Mouse (Mus musculus): ENCODE results near the gene Tmem40. TPM values are rescaled to one million over a fixed set of nuclear protein-coding genes. Genes with fewer than 3 reads are reported as not detected.

The Tmem40 gene
- polyA plus RNA-seq, 1 experiment from 2014 or later, result 0.75 TPM

- H3K9ac ChIP-seq (replicated peaks), result no peak overlapping the region
- H3K4me3 ChIP-seq, result no peak overlapping the region
- ATAC-seq (replicated peaks), result no peak
- H3K4me1 ChIP-seq, result no peaks in the 10 kb centered on the region
- H3K36me3 ChIP-seq, result peaks cover 94% of the 10 kb centered on the region
- H3K27me3 ChIP-seq, result no peaks in the 10 kb centered on the region
- no peak overlapping the region for H3K27ac ChIP-seq (replicated peaks)
- WGBS, result 79% methylated on average over 10 of the region's 10 CpGs
- no peaks in the 10 kb centered on the region for H3K9me3 ChIP-seq
- H3K4me2 ChIP-seq (replicated peaks), result no peak overlapping the region
These were observed 28.8 kb upstream of the Tmem40 start for GRCm38 (mm10) chr6:115791016-115791415.

GRCm38 (mm10) chr6:115782781-115783180 is 20.6 kb upstream of the Tmem40 start:
- Histone ChIP-seq H3K27ac (replicated peaks) (no peak overlapping the region), H3K4me2 (replicated peaks) (no peak overlapping the region), H3K4me1 (no peaks in the 10 kb centered on the region), H3K27me3 (no peaks in the 10 kb centered on the region), H3K9me3 (no peaks in the 10 kb centered on the region), H3K9ac (replicated peaks) (no peak overlapping the region), H3K36me3 (peaks cover 65% of the 10 kb centered on the region), H3K4me3 (no peak overlapping the region)
- WGBS, result 95% methylated on average over 3 of the region's 3 CpGs
- no peak for ATAC-seq (replicated peaks)

- no peak for ATAC-seq (replicated peaks)
- WGBS, result 60% methylated on average over 9 of the region's 9 CpGs
- H3K9ac ChIP-seq (replicated peaks), result peak overlapping the region; percentile 83; the same call in 1 of the 2 replicates
- no peaks in the 10 kb centered on the region for H3K9me3 ChIP-seq
- no peak overlapping the region for H3K27ac ChIP-seq (replicated peaks)
- H3K4me1 ChIP-seq, result peaks cover 30% of the 10 kb centered on the region
- peak overlapping the region; percentile 66 for H3K4me2 ChIP-seq (replicated peaks)
- H3K4me3 ChIP-seq, result peak overlapping the region; percentile 87; the same call in 1 of the 2 replicates
- no peaks in the 10 kb centered on the region for H3K27me3 ChIP-seq
- peaks cover 7% of the 10 kb centered on the region; the same call in 1 of the 2 replicates for H3K36me3 ChIP-seq
These were observed 14.2 kb upstream of the Tmem40 start for GRCm38 (mm10) chr6:115776363-115776762.

- ATAC-seq (replicated peaks), result no peak
- peak overlapping the region; percentile 72; the same call in 1 of the 2 replicates for H3K27ac ChIP-seq (replicated peaks)
- 44% methylated on average over 3 of the region's 3 CpGs for WGBS
- H3K9ac ChIP-seq (replicated peaks), result peak overlapping the region; percentile 83
- peak overlapping the region; percentile 66 for H3K4me2 ChIP-seq (replicated peaks)
- H3K9me3 ChIP-seq, result no peaks in the 10 kb centered on the region
- peaks cover 30% of the 10 kb centered on the region for H3K4me1 ChIP-seq
- H3K4me3 ChIP-seq, result peak overlapping the region; percentile 87
- H3K27me3 ChIP-seq, result no peaks in the 10 kb centered on the region
- peaks cover 4% of the 10 kb centered on the region; the same call in 1 of the 2 replicates for H3K36me3 ChIP-seq
These were observed 13.6 kb upstream of the Tmem40 start for GRCm38 (mm10) chr6:115775838-115776237.

- Histone ChIP-seq H3K9me3 (no peaks in the 10 kb centered on the region), H3K36me3 (peaks cover 4% of the 10 kb centered on the region; the same call in 1 of the 2 replicates), H3K27me3 (no peaks in the 10 kb centered on the region), H3K4me1 (peaks cover 30% of the 10 kb centered on the region), H3K4me2 (replicated peaks) (peak within 1 kb of the TSS; percentile 66), H3K9ac (replicated peaks) (peak within 1 kb of the TSS; percentile 83), H3K27ac (replicated peaks) (peak within 1 kb of the TSS; percentile 72), H3K4me3 (peak within 1 kb of the TSS; percentile 87)
- WGBS, result 1% methylated on average over 26 of the region's 28 CpGs
- ATAC-seq (replicated peaks), result peak; percentile 87
These were observed 12.3 kb upstream of the Tmem40 start, which contains the start of gene Cand2 for GRCm38 (mm10) chr6:115774501-115774921. Gene Cand2 (plus strand): TSS chr6:115774538.

GRCm38 (mm10) chr6:115773966-115774413 is 11.8 kb upstream of the Tmem40 start:
- Histone ChIP-seq H3K9me3 (no peaks in the 10 kb centered on the region), H3K27ac (replicated peaks) (peak overlapping the region; percentile 58), H3K9ac (replicated peaks) (peak overlapping the region; percentile 46), H3K27me3 (no peaks in the 10 kb centered on the region), H3K4me2 (replicated peaks) (peak overlapping the region; percentile 66), H3K4me3 (peak overlapping the region; percentile 87), H3K4me1 (peaks cover 30% of the 10 kb centered on the region), H3K36me3 (peaks cover 3% of the 10 kb centered on the region; the same call in 1 of the 2 replicates)
- peak; percentile 87 for ATAC-seq (replicated peaks)
- 0% methylated on average over 14 of the region's 14 CpGs for WGBS

GRCm38 (mm10) chr6:115772604-115773003 is 10.4 kb upstream of the Tmem40 start:
- Histone ChIP-seq H3K4me3 (no peak overlapping the region), H3K4me2 (replicated peaks) (no peak overlapping the region), H3K27ac (replicated peaks) (no peak overlapping the region), H3K9ac (replicated peaks) (no peak overlapping the region), H3K27me3 (no peaks in the 10 kb centered on the region), H3K9me3 (no peaks in the 10 kb centered on the region), H3K36me3 (no peaks in the 10 kb centered on the region), H3K4me1 (peaks cover 30% of the 10 kb centered on the region)
- WGBS, result 86% methylated on average over 1 of the region's 1 CpGs
- ATAC-seq (replicated peaks), result no peak

GRCm38 (mm10) chr6:115772201-115772600 is 10.0 kb upstream of the Tmem40 start:
- no peak overlapping the region for H3K4me2 ChIP-seq (replicated peaks)
- H3K4me1 ChIP-seq, result peaks cover 30% of the 10 kb centered on the region
- H3K9me3 ChIP-seq, result no peaks in the 10 kb centered on the region
- ATAC-seq (replicated peaks), result no peak
- H3K9ac ChIP-seq (replicated peaks), result no peak overlapping the region
- no peak overlapping the region for H3K27ac ChIP-seq (replicated peaks)
- H3K27me3 ChIP-seq, result no peaks in the 10 kb centered on the region
- H3K36me3 ChIP-seq, result no peaks in the 10 kb centered on the region
- 85% methylated on average over 6 of the region's 6 CpGs for WGBS
- H3K4me3 ChIP-seq, result no peak overlapping the region

GRCm38 (mm10) chr6:115770852-115771251 is 8.6 kb upstream of the Tmem40 start:
- ATAC-seq (replicated peaks), result no peak
- no peak overlapping the region for H3K4me3 ChIP-seq
- peaks cover 18% of the 10 kb centered on the region for H3K4me1 ChIP-seq
- H3K27ac ChIP-seq (replicated peaks), result no peak overlapping the region
- H3K9ac ChIP-seq (replicated peaks), result no peak overlapping the region
- no peaks in the 10 kb centered on the region for H3K27me3 ChIP-seq
- no peak overlapping the region for H3K4me2 ChIP-seq (replicated peaks)
- H3K9me3 ChIP-seq, result no peaks in the 10 kb centered on the region
- H3K36me3 ChIP-seq, result no peaks in the 10 kb centered on the region
- 88% methylated on average over 4 of the region's 4 CpGs for WGBS

GRCm38 (mm10) chr6:115770059-115770670 is 8.0 kb upstream of the Tmem40 start:
- Histone ChIP-seq H3K4me2 (replicated peaks) (no peak overlapping the region), H3K4me3 (no peak overlapping the region), H3K27ac (replicated peaks) (no peak overlapping the region), H3K4me1 (peaks cover 11% of the 10 kb centered on the region), H3K36me3 (no peaks in the 10 kb centered on the region), H3K9ac (replicated peaks) (no peak overlapping the region), H3K9me3 (no peaks in the 10 kb centered on the region), H3K27me3 (no peaks in the 10 kb centered on the region)
- no peak for ATAC-seq (replicated peaks)
- 79% methylated on average over 20 of the region's 20 CpGs for WGBS

- Histone ChIP-seq H3K9me3 (no peaks in the 10 kb centered on the region), H3K27ac (replicated peaks) (no peak overlapping the region), H3K27me3 (no peaks in the 10 kb centered on the region), H3K4me3 (no peak overlapping the region), H3K4me1 (peaks cover 8% of the 10 kb centered on the region), H3K36me3 (no peaks in the 10 kb centered on the region), H3K4me2 (replicated peaks) (no peak overlapping the region), H3K9ac (replicated peaks) (no peak overlapping the region)
- 90% methylated on average over 4 of the region's 4 CpGs for WGBS
- ATAC-seq (replicated peaks), result no peak
These were observed 6.0 kb upstream of the Tmem40 start for GRCm38 (mm10) chr6:115768207-115768606.

- Histone ChIP-seq H3K4me3 (no peak overlapping the region), H3K4me2 (replicated peaks) (no peak overlapping the region), H3K9me3 (no peaks in the 10 kb centered on the region), H3K27me3 (no peaks in the 10 kb centered on the region), H3K36me3 (no peaks in the 10 kb centered on the region), H3K4me1 (peaks cover 11% of the 10 kb centered on the region), H3K9ac (replicated peaks) (no peak overlapping the region), H3K27ac (replicated peaks) (no peak overlapping the region)
- ATAC-seq (replicated peaks), result no peak
- 56% methylated on average over 9 of the region's 9 CpGs for WGBS
These were observed 5.1 kb upstream of the Tmem40 start for GRCm38 (mm10) chr6:115767357-115767756.

Measured in forebrain, embryonic 15.5 days (tissue).